Mouse (Mus musculus): ENCODE results near the gene Clspn.

DNA sequence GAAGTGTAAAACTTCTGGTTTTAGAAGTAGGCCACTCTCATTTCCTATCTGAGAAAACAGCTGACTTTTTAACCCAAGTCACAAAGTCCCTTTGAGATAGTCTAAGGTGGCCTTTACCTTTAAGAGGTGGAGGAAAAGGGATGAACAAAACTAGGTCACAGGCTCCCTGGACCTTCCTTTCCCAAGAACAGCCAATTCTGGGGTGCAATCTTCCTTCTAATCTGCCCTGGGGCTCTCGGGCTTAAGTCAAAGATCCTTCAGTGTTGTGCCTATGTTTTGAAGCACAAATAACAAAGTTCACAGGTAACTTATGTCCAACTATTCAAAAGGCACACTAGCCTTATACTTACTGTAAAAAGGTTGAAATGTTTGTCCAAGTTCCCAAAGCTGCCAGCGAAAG lies 47.4 kb downstream of the Clspn start:
- no peak for TF ChIP-seq GATA1 (IDR thresholded peaks at IDR 0.05; ENCODE audit: low read depth, low read length)
- TF ChIP-seq POLR2A (IDR thresholded peaks at IDR 0.05; ENCODE audit: control insufficient read depth in 1 of 2, insufficient read depth in 1 of 2, low read depth in 1 of 2, low read length in 2 of 2, poor library complexity in 1 of 2) = no peak
- no peak for TF ChIP-seq TAL1 (IDR thresholded peaks at IDR 0.05; ENCODE audit: low read length)
- no peak for TF ChIP-seq ZC3H11A (IDR thresholded peaks at IDR 0.05; ENCODE audit: low read depth, low read length)
- TF ChIP-seq EP300 (IDR thresholded peaks at IDR 0.05; ENCODE audit: low read depth in 1 of 2, low read length in 2 of 2) = no peak
- TF ChIP-seq CTCF (IDR thresholded peaks at IDR 0.05 in 2 of 3, conservative IDR thresholded peaks at IDR 0.05 in 1 of 3; ENCODE audit: control insufficient read depth in 1 of 3, insufficient read depth in 1 of 3, low read depth in 2 of 3, low read length in 3 of 3, poor library complexity in 1 of 3, severe bottlenecking in 1 of 3) = no peak
- TF ChIP-seq MAZ (IDR thresholded peaks at IDR 0.05; ENCODE audit: low read depth, low read length) = no peak
- no peak for TF ChIP-seq ZMIZ1 (IDR thresholded peaks at IDR 0.05; ENCODE audit: low read depth, low read length)

Measured in MEL (cell line).